Mouse (Mus musculus): ENCODE data around the gene Tnp1. TPM values are rescaled to one million over a fixed set of nuclear protein-coding genes. Genes with fewer than 3 reads are reported as not detected.

The Tnp1 gene
- polyA plus RNA-seq, 1 experiment from 2014 or later, result not detected

DNA sequence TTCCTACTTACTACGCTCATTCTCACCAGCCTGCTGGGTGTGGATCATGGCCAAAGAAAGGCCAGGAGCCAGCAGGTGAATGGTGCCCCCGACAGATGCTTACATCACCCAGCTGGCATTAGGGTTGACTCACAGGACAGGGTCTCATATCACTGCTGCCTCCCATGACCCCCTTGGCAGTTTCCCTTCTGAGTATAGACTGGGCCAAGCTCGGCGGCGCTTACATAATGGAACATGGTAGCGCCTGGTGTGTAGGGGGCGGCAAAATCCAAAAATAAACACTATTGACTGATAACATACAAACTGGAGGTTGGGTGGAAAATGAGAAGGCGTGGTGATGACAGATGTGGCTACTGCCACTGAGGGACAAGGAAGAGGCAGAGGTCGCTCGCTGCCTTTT is 28.0 kb upstream of the Tnp1 start:
- WGBS, result 19% methylated on average over 10 of the region's 10 CpGs
- Histone ChIP-seq H3K4me3 (no peak overlapping the region), H3K4me1 (replicated peaks) (peaks cover 36% of the 10 kb centered on the region), H3K27me3 (replicated peaks) (no peaks in the 10 kb centered on the region), H3K36me3 (no peaks in the 10 kb centered on the region), H3K9me3 (replicated peaks) (no peaks in the 10 kb centered on the region), H3K27ac (ENCODE audit: poor library complexity, severe bottlenecking) (peak overlapping the region; percentile 50; the same call in 1 of the 2 replicates), H3K9ac (no peak overlapping the region), H3K4me2 (peak overlapping the region; percentile 20)
- ATAC-seq (ENCODE audit: insufficient number of reproducible peaks, low FRiP score), result peak; percentile 70

DNA sequence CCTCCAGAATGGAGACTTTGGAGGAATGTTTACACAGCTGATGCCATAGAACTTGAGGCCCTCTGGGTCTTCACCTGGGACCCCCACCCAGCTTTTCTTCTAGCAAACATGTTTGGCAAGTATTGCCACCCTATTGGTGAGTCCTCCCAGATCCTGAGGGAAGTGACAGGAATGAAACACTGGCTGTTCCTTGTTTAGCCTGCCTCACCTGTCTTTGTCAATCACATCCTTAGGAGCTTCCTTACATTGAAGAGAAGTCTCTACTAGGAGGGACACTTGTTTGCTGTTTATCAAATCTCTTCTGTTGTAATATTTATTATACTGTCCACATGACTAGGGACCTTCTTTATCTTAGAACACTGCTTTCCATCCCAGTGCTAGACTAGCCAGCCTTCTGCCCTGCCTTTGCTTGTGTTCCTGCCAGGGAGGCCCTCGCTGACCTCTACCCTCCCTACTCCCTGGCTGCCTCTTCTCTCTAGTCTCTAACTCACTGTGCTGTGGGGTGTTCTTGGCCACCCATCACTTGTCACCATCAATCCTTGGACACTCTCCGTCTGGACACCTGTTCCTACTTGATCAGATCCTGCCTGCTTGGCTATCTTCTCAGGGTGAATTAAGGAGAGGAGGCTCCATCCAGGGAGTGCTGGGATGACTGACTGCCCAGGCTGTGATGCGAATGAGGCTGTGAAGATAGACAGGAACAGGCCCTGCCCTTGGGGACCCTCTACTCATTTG is 25.1 kb upstream of the Tnp1 start:
- no peak for ATAC-seq (ENCODE audit: insufficient number of reproducible peaks, low FRiP score)
- no peak overlapping the region for H3K27ac ChIP-seq (ENCODE audit: poor library complexity, severe bottlenecking)
- no peak overlapping the region for H3K4me2 ChIP-seq
- H3K4me1 ChIP-seq (replicated peaks), result peaks cover 44% of the 10 kb centered on the region
- WGBS, result 73% methylated on average over 3 of the region's 3 CpGs
- H3K27me3 ChIP-seq (replicated peaks), result no peaks in the 10 kb centered on the region
- H3K9me3 ChIP-seq (replicated peaks), result no peaks in the 10 kb centered on the region
- H3K9ac ChIP-seq, result no peak overlapping the region
- H3K4me3 ChIP-seq, result no peak overlapping the region
- no peaks in the 10 kb centered on the region for H3K36me3 ChIP-seq

DNA sequence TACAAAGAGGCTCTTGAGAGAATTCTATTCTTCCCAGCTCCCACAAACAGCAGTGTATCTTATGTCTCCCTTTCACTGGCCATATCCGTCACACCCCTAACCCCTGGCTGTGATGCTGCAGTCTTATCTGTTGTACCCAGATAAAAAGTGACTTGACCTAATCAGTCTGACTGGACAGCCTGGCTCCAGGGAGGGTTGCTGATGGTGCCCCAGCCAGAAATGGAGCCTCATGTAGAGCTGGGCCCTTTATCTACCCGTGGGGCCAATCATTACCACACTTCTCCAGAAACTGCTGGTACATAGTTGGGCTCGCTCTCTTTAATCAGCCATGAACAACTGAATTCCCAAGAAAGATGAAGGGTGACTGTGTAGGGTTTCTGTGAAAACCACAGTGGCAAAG is 22.8 kb upstream of the Tnp1 start:
- peak overlapping the region; percentile 3; the same call in 1 of the 2 replicates for H3K4me2 ChIP-seq
- H3K4me1 ChIP-seq (replicated peaks), result peaks cover 38% of the 10 kb centered on the region
- peak; percentile 86 for ATAC-seq (ENCODE audit: insufficient number of reproducible peaks, low FRiP score)
- H3K4me3 ChIP-seq, result no peak overlapping the region
- H3K9me3 ChIP-seq (replicated peaks), result no peaks in the 10 kb centered on the region
- H3K36me3 ChIP-seq, result no peaks in the 10 kb centered on the region
- 19% methylated on average over 3 of the region's 3 CpGs for WGBS
- no peaks in the 10 kb centered on the region for H3K27me3 ChIP-seq (replicated peaks)
- peak overlapping the region; percentile 41 for H3K27ac ChIP-seq (ENCODE audit: poor library complexity, severe bottlenecking)
- H3K9ac ChIP-seq, result no peak overlapping the region

DNA sequence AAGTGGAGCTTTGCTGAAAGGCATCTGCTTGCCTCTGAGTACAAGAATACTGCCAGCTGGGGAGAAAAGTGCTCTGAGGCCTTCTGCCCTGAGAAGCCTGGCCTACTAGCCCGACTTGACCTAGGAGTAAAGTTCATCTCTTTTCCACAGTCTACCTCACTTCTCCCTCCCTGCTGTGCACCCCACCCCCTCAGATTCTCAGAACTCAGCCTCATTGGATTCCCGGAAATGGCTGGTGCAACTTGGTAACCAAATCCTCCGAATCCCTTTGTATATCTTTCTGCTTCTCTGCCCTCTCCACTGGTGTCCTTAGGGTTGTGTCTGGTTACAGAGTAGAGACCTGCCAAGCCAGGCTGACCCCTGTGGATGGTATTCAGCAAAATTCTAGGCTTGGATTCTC is 20.8 kb upstream of the Tnp1 start:
- Histone ChIP-seq H3K4me3 (no peak overlapping the region), H3K27me3 (replicated peaks) (no peaks in the 10 kb centered on the region), H3K4me2 (no peak overlapping the region), H3K36me3 (no peaks in the 10 kb centered on the region), H3K9me3 (replicated peaks) (no peaks in the 10 kb centered on the region), H3K4me1 (replicated peaks) (peaks cover 29% of the 10 kb centered on the region), H3K27ac (ENCODE audit: poor library complexity, severe bottlenecking) (peak overlapping the region; percentile 4; the same call in 1 of the 2 replicates), H3K9ac (no peak overlapping the region)
- ATAC-seq (ENCODE audit: insufficient number of reproducible peaks, low FRiP score), result peak; percentile 67
- WGBS, result 62% methylated on average over 3 of the region's 3 CpGs

DNA sequence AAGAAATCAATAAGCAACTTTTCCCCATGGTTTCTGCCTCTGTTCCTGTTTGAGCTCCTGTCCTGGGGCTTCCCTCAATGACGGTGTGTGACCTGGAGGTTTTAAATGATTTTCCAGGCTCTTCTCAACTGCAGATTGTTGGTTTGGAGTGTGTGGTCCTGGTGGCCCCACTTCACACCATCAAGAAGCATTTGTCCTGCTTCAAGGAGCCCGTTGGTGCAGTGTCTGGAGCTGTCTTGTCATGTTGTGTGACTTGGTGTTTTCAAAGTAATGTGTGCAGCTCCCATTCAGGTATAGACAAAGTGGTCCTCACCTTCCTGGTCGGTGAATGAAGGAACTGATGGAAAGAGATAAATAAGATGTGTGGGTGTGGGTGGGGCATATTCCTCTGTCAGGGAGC is 20.0 kb upstream of the Tnp1 start:
- H3K9ac ChIP-seq, result no peak overlapping the region
- no peak for ATAC-seq (ENCODE audit: insufficient number of reproducible peaks, low FRiP score)
- 83% methylated on average over 3 of the region's 3 CpGs for WGBS
- H3K9me3 ChIP-seq (replicated peaks), result no peaks in the 10 kb centered on the region
- H3K4me2 ChIP-seq, result no peak overlapping the region
- H3K4me1 ChIP-seq (replicated peaks), result peaks cover 24% of the 10 kb centered on the region
- no peak overlapping the region for H3K4me3 ChIP-seq
- H3K27me3 ChIP-seq (replicated peaks), result no peaks in the 10 kb centered on the region
- no peaks in the 10 kb centered on the region for H3K36me3 ChIP-seq
- H3K27ac ChIP-seq (ENCODE audit: poor library complexity, severe bottlenecking), result no peak overlapping the region

DNA sequence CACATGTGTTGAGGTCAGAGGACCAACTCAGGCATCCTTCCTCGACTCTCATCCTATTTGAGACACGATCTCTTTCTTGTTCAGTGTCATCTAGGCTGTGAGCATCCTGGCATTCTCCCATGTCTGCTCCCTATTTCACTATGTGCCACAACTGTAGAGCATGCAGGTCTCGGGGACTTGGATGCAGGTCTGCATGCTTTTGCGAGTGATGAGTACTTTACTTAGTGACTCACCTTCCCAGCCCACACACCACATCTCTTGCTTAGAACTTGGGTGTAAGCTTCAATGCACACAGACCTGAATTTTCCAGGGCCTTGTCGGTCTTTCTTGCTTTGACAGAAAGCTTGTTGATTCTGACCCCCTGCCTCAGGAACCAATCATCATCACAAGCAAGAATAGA is 16.8 kb upstream of the Tnp1 start:
- H3K27ac ChIP-seq (ENCODE audit: poor library complexity, severe bottlenecking), result no peak overlapping the region
- no peaks in the 10 kb centered on the region for H3K27me3 ChIP-seq (replicated peaks)
- H3K36me3 ChIP-seq, result no peaks in the 10 kb centered on the region
- H3K4me1 ChIP-seq (replicated peaks), result peaks cover 4% of the 10 kb centered on the region; the same call in 1 of the 2 replicates
- H3K4me2 ChIP-seq, result no peak overlapping the region
- H3K4me3 ChIP-seq, result no peak overlapping the region
- 84% methylated on average over 5 of the region's 5 CpGs for WGBS
- H3K9ac ChIP-seq, result no peak overlapping the region
- H3K9me3 ChIP-seq (replicated peaks), result no peaks in the 10 kb centered on the region
- no peak for ATAC-seq (ENCODE audit: insufficient number of reproducible peaks, low FRiP score)

DNA sequence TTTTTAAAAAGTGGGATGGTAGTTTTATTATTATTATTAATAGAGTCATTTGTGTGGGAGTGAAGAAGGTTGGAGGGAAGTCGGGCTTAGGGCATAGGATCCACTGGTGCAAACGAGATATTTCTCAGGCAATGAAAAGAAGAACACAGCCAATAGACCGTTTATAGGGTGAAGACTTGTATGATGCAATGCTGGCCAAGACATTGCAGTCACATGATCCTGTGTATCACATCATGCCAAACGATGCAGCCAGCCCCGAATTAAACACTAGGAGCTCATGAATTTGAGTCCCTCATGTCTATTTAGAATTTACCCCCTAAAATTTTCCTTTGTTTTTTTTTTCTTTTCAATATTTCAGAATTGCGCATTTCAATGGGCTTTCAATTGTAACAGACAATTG is 13.0 kb upstream of the Tnp1 start:
- no peaks in the 10 kb centered on the region for H3K36me3 ChIP-seq
- H3K27me3 ChIP-seq (replicated peaks), result no peaks in the 10 kb centered on the region
- no peaks in the 10 kb centered on the region for H3K9me3 ChIP-seq (replicated peaks)
- WGBS, result 81% methylated on average over 6 of the region's 6 CpGs
- ATAC-seq (ENCODE audit: insufficient number of reproducible peaks, low FRiP score), result no peak
- no peak overlapping the region for H3K4me2 ChIP-seq
- no peak overlapping the region for H3K9ac ChIP-seq
- peaks cover 16% of the 10 kb centered on the region for H3K4me1 ChIP-seq (replicated peaks)
- no peak overlapping the region for H3K4me3 ChIP-seq
- no peak overlapping the region for H3K27ac ChIP-seq (ENCODE audit: poor library complexity, severe bottlenecking)

DNA sequence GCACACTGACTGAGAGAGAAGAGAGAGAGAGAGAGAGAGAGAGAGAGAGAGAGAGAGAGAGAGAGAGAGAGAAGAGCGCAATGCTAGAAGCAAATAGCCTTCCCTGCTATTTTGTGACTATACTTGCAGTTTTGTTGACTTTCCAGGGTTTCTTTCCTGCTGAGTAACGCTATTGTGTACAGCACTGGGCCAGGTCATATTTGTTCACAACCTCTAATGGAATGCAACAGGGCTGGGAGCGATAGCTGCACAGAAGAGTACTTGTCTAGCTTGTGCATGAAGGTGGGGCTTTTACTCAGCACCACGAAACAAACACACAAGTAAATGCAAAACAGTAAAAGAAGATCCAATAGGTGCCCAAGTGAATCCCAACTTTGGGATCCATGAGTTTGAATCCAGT is 11.7 kb upstream of the Tnp1 start:
- no peaks in the 10 kb centered on the region for H3K27me3 ChIP-seq (replicated peaks)
- 75% methylated on average over 4 of the region's 4 CpGs for WGBS
- no peak overlapping the region for H3K27ac ChIP-seq (ENCODE audit: poor library complexity, severe bottlenecking)
- ATAC-seq (ENCODE audit: insufficient number of reproducible peaks, low FRiP score), result no peak
- no peaks in the 10 kb centered on the region for H3K9me3 ChIP-seq (replicated peaks)
- H3K4me1 ChIP-seq (replicated peaks), result peaks cover 16% of the 10 kb centered on the region
- H3K36me3 ChIP-seq, result no peaks in the 10 kb centered on the region
- H3K4me2 ChIP-seq, result no peak overlapping the region
- no peak overlapping the region for H3K9ac ChIP-seq
- no peak overlapping the region for H3K4me3 ChIP-seq

DNA sequence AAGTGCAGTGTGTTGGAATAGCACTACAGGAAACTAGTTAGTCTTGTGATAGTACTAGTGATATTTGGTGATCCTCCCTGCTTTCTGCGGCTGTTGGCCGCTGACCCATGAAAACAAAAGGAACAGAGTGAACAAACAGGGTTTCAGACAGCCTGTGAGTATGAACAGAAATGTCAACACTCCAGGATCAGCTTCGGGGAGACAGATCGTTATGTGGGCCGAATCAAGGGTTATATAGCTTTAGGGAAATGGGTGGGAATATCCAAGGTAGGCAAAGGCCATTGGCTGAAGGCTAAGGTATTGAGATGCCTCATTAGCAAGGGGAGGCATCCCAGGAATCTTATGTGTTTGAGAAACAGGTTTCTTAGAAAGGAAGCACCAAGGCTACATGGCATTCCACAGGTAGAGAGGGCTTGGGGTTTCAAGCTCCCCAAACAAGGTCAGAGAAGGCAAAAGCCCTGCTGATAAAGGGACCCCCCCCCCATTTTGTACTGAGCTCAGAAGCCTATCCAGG is 11.1 kb upstream of the Tnp1 start:
- Histone ChIP-seq H3K9ac (no peak overlapping the region), H3K4me1 (replicated peaks) (peaks cover 16% of the 10 kb centered on the region), H3K36me3 (no peaks in the 10 kb centered on the region), H3K27me3 (replicated peaks) (no peaks in the 10 kb centered on the region), H3K4me3 (no peak overlapping the region), H3K27ac (ENCODE audit: poor library complexity, severe bottlenecking) (no peak overlapping the region), H3K9me3 (replicated peaks) (no peaks in the 10 kb centered on the region), H3K4me2 (no peak overlapping the region)
- WGBS, result 36% methylated on average over 5 of the region's 5 CpGs
- ATAC-seq (ENCODE audit: insufficient number of reproducible peaks, low FRiP score), result no peak

DNA sequence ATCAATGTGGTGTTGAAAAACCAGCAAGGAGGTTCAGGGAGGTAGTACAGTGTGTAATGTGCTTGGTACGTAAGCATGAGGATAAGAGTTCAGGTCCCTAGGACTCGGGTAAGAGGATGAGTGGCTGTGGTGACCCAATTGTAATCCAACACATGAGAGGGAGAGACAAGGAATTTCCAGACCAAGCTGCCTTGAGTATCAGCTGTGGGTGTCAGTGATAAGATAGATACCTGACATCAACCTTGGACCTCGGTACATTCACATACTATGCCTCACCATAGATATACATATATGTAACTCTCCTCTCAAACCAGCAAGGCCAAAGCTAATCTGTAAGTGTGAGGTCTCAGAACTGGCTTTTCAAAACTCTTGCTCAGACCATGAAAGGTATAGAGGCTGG is 10.4 kb upstream of the Tnp1 start:
- Histone ChIP-seq H3K27ac (ENCODE audit: poor library complexity, severe bottlenecking) (no peak overlapping the region), H3K9me3 (replicated peaks) (no peaks in the 10 kb centered on the region), H3K9ac (no peak overlapping the region), H3K4me3 (no peak overlapping the region), H3K36me3 (no peaks in the 10 kb centered on the region), H3K4me2 (no peak overlapping the region), H3K4me1 (replicated peaks) (peaks cover 16% of the 10 kb centered on the region), H3K27me3 (replicated peaks) (no peaks in the 10 kb centered on the region)
- WGBS, result 59% methylated on average over 3 of the region's 3 CpGs
- ATAC-seq (ENCODE audit: insufficient number of reproducible peaks, low FRiP score), result no peak

DNA sequence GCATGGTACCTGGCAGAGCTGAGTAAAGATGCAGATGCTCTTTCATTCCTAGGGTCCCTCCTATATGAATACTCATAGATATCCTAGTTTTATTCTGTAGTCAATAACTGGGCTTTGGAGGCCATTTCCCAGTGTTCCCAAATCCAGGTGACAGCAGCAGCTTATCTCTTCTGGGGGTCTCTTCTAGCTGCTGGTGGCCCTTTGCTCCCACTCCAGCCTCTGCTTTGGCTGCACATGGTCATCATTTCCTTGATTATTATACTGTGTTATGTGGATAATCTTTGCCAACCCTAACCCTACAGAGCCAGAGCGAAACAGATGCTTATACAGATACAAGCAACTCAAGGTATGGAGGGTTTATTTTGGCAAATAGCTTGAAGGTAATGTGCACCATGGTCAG is 8.9 kb downstream of the Tnp1 start:
- Histone ChIP-seq H3K36me3 (no peaks in the 10 kb centered on the region), H3K27ac (ENCODE audit: poor library complexity, severe bottlenecking) (no peak overlapping the region), H3K9ac (no peak overlapping the region), H3K4me2 (no peak overlapping the region), H3K4me3 (no peak overlapping the region), H3K9me3 (replicated peaks) (no peaks in the 10 kb centered on the region), H3K27me3 (replicated peaks) (no peaks in the 10 kb centered on the region), H3K4me1 (replicated peaks) (peaks cover 5% of the 10 kb centered on the region; the same call in 1 of the 2 replicates)
- WGBS, result 93% methylated on average over 1 of the region's 1 CpGs
- ATAC-seq (ENCODE audit: insufficient number of reproducible peaks, low FRiP score), result no peak

DNA sequence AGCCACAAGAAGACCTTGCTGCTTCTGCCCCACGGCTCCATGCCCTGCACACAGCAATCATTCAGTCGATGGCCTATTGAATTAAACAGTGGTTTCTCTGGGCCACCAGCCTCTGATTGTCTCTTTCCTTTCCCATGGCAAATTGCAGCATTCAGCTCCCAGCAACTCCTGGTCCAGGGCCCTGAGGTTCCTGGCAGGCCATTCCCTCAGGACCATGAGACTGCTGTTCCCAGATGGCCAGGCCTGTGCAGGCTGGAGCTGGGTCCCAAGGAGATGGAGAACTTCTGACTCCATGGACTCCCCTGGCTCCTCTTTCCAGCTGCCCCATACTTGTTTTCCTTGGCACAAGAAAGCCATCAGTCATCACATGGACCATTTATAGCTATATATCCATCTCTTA is 10.8 kb downstream of the Tnp1 start:
- no peaks in the 10 kb centered on the region for H3K9me3 ChIP-seq (replicated peaks)
- H3K4me3 ChIP-seq, result no peak overlapping the region
- no peaks in the 10 kb centered on the region for H3K27me3 ChIP-seq (replicated peaks)
- no peak overlapping the region for H3K27ac ChIP-seq (ENCODE audit: poor library complexity, severe bottlenecking)
- no peaks in the 10 kb centered on the region for H3K36me3 ChIP-seq
- no peak overlapping the region for H3K9ac ChIP-seq
- H3K4me2 ChIP-seq, result no peak overlapping the region
- peaks cover 5% of the 10 kb centered on the region; the same call in 1 of the 2 replicates for H3K4me1 ChIP-seq (replicated peaks)
- 90% methylated on average over 2 of the region's 2 CpGs for WGBS
- ATAC-seq (ENCODE audit: insufficient number of reproducible peaks, low FRiP score), result no peak

All from heart, embryonic 12.5 days (tissue).